In genomic region chr8:104592566-104592965, GRCm38 (mm10) we compare ENCODE assay signal across 11 mouse cellular contexts. TPM values are rescaled to one million over a fixed set of nuclear protein-coding genes. Genes with fewer than 3 reads are reported as not detected.
A peak's percentile ranks its signal among the peaks of the same experiment; 100 is the strongest.
DNase-seq lines count a peak whose midpoint lies in the region; ATAC-seq and TF ChIP-seq lines count a peak whose summit lies in the region.
"Had no signal": no experiment of that assay in that cellular context is flagged by ENCODE, and none has a peak within 500 bp of the region (broad histone marks: within the 10 kb centered on the region; RNA-seq: fewer than 3 reads in every experiment).

No protein-coding gene starts in this region.

- H3K9ac ChIP-seq in liver, adult 2 months (ENCODE audit: low read depth, low read length) = peak overlapping the region; percentile 75
- no peak overlapping the region for H3K9ac ChIP-seq in heart, postnatal 0 days (replicated peaks; ENCODE audit: low read depth, low read length)
- peak overlapping the region; percentile 77; the same call in 1 of the 2 replicates for H3K9ac ChIP-seq in liver, embryonic 12.5 days
- no peak overlapping the region for H3K9ac ChIP-seq in stomach, embryonic 15.5 days

- no peak for TF ChIP-seq CTCF in liver, adult 2 months (IDR thresholded peaks at IDR 0.05; ENCODE audit: low read depth, low read length)
- TF ChIP-seq CTCF in heart, postnatal 0 days (IDR thresholded peaks at IDR 0.05; ENCODE audit: low read depth) = no peak

- ATAC-seq in heart, postnatal 0 days (ENCODE audit: insufficient read depth, low read depth) = no peak
- ATAC-seq in liver, embryonic 12.5 days = no peak
- no peak for ATAC-seq in stomach, embryonic 15.5 days (ENCODE audit: insufficient read depth, low FRiP score, low read depth)
- ATAC-seq in monocyte, adult 5-6 weeks (replicated peaks; ENCODE audit: insufficient number of reproducible peaks, low FRiP score, low TSS enrichment, poor library complexity, severe bottlenecking) = no peak

- DNase-seq in liver, adult 2 months (ENCODE audit: extremely low read depth, low read depth, low spot score) = peak; percentile 57
- no peak for DNase-seq in liver
- DNase-seq in heart, postnatal 0 days (ENCODE audit: low spot score) = no peak
- DNase-seq in spleen, postnatal 36 days (ENCODE audit: low spot score in 2 of 2) = no peak
- DNase-seq: cerebellum, adult 8-10 months; gastrocnemius, postnatal 10 days; lung, adult 18-20 months; thymus, postnatal 14 days had no signal

- H3K27me3 ChIP-seq in liver, adult 2 months (ENCODE audit: control insufficient read depth, insufficient read depth, low read length) = no peaks in the 10 kb centered on the region
- H3K27me3 ChIP-seq in heart, postnatal 0 days (ENCODE audit: control insufficient read depth, insufficient read depth, low read length) = no peaks in the 10 kb centered on the region
- 0 out of 2 replicates have a peak, but pooled peaks cover 2% of the 10 kb centered on the region for H3K27me3 ChIP-seq in liver, embryonic 12.5 days (replicated peaks)
- H3K27me3 ChIP-seq in stomach, embryonic 15.5 days (replicated peaks) = no peaks in the 10 kb centered on the region

- H3K36me3 ChIP-seq in liver, adult 2 months (ENCODE audit: control insufficient read depth, insufficient read depth, low read length) = peaks cover 25% of the 10 kb centered on the region
- H3K36me3 ChIP-seq in heart, postnatal 0 days (replicated peaks; ENCODE audit: control insufficient read depth, insufficient read depth, low read length) = peaks cover 17% of the 10 kb centered on the region
- H3K36me3 ChIP-seq in liver, embryonic 12.5 days = peaks cover 29% of the 10 kb centered on the region
- H3K36me3 ChIP-seq in stomach, embryonic 15.5 days = peaks cover 12% of the 10 kb centered on the region

- H3K27ac ChIP-seq in liver, adult 2 months (replicated peaks; ENCODE audit: insufficient read depth, low read depth, low read length) = peak overlapping the region; percentile 97
- no peak overlapping the region for H3K27ac ChIP-seq in heart, postnatal 0 days (ENCODE audit: low read depth)
- H3K27ac ChIP-seq in liver, embryonic 12.5 days = no peak overlapping the region
- no peak overlapping the region for H3K27ac ChIP-seq in stomach, embryonic 15.5 days

- peaks cover 27% of the 10 kb centered on the region for H3K79me2 ChIP-seq in liver, adult 2 months (ENCODE audit: control insufficient read depth, insufficient read depth, low read length)

- no peaks in the 10 kb centered on the region for H3K9me3 ChIP-seq in heart, postnatal 0 days (replicated peaks; ENCODE audit: control insufficient read depth, low read length)
- H3K9me3 ChIP-seq in liver, embryonic 12.5 days (replicated peaks) = no peaks in the 10 kb centered on the region
- no peaks in the 10 kb centered on the region for H3K9me3 ChIP-seq in stomach, embryonic 15.5 days

- H3K4me1 ChIP-seq in liver, adult 2 months (ENCODE audit: control insufficient read depth, insufficient read depth, low read length) = peaks cover 37% of the 10 kb centered on the region
- peaks cover 6% of the 10 kb centered on the region for H3K4me1 ChIP-seq in heart, postnatal 0 days (ENCODE audit: control insufficient read depth, insufficient read depth)
- peaks cover 37% of the 10 kb centered on the region for H3K4me1 ChIP-seq in liver, embryonic 12.5 days
- 0 out of 2 replicates have a peak, but pooled peaks cover 10% of the 10 kb centered on the region for H3K4me1 ChIP-seq in stomach, embryonic 15.5 days

- no peak for TF ChIP-seq EP300 in heart, postnatal 0 days (IDR thresholded peaks at IDR 0.05; ENCODE audit: low read depth)

- H3K4me2 ChIP-seq in heart, postnatal 0 days (ENCODE audit: low read depth, low read length) = peak overlapping the region; percentile 87
- peak overlapping the region; percentile 86 for H3K4me2 ChIP-seq in liver, embryonic 12.5 days
- peak overlapping the region; percentile 71 for H3K4me2 ChIP-seq in stomach, embryonic 15.5 days

- 18% methylated on average over 6 of the region's 6 CpGs for WGBS in liver, adult 2 months
- 74% methylated on average over 6 of the region's 6 CpGs for WGBS in heart, postnatal 0 days
- 75% methylated on average over 6 of the region's 6 CpGs for WGBS in liver, embryonic 12.5 days (ENCODE audit: insufficient replicate concordance)
- 63% methylated on average over 6 of the region's 6 CpGs for WGBS in stomach, embryonic 15.5 days

- no peak for TF ChIP-seq POLR2A in liver, adult 2 months (IDR thresholded peaks at IDR 0.05; ENCODE audit: extremely low read depth, insufficient read depth, low read length)

- peak overlapping the region; percentile 76 for H3K4me3 ChIP-seq in liver, adult 2 months (ENCODE audit: insufficient read depth, low read depth, low read length)
- no peak overlapping the region for H3K4me3 ChIP-seq in heart, postnatal 0 days (ENCODE audit: low read depth, low read length)
- peak overlapping the region; percentile 70; the same call in 1 of the 2 replicates for H3K4me3 ChIP-seq in liver, embryonic 12.5 days
- peak overlapping the region; percentile 70; the same call in 1 of the 2 replicates for H3K4me3 ChIP-seq in stomach, embryonic 15.5 days (replicated peaks)

RNA-seq across cellular contexts. Expression of gene Pdp2, which starts 1.3 kb away (rescaled TPM):
- 16.4 and 20.0 TPM in 2 replicates for total RNA-seq in liver, adult 2 months (2014; rRNA removed)
- 9.6 and 11.9 TPM in 2 replicates for polyA plus RNA-seq in liver, adult 2 months (2012; rRNA removed)
- total RNA-seq in heart, postnatal 0 days (2014; rRNA removed; ENCODE audit: low replicate concordance) = 4.0 and 4.2 TPM in 2 replicates
- polyA plus RNA-seq in heart, postnatal 0 days (2015; fragmentation: Nextera tagmentation; extraction: Ambion mirVana) = 5.7 and 6.1 TPM in 2 replicates
- 5.8 and 6.0 TPM in 2 replicates for polyA plus RNA-seq in liver, embryonic 12.5 days (2016; fragmentation: Nextera tagmentation; extraction: Ambion mirVana)
- 11.8 and 13.4 TPM in 2 replicates for polyA plus RNA-seq in stomach, embryonic 15.5 days (2015; fragmentation: Nextera tagmentation; extraction: Ambion mirVana)
- 3.4 to 6.1 TPM (median 5.0 TPM) in 3 replicates for total RNA-seq in monocyte, adult 5-6 weeks (2017)

RNA-seq across cellular contexts. Expression of gene Cdh16, which starts 31.6 kb away (rescaled TPM):
- total RNA-seq in liver, adult 2 months (2014; rRNA removed) = 0.07 TPM in 1 of 2 replicates, not detected in the other
- polyA plus RNA-seq in liver, adult 2 months (2012; rRNA removed) = not detected in 2 replicates
- total RNA-seq in heart, postnatal 0 days (2014; rRNA removed; ENCODE audit: low replicate concordance) = 8.3 and 8.9 TPM in 2 replicates
- polyA plus RNA-seq in heart, postnatal 0 days (2015; fragmentation: Nextera tagmentation; extraction: Ambion mirVana) = 11.4 and 13.1 TPM in 2 replicates
- 0.21 and 0.36 TPM in 2 replicates for polyA plus RNA-seq in liver, embryonic 12.5 days (2016; fragmentation: Nextera tagmentation; extraction: Ambion mirVana)
- polyA plus RNA-seq in stomach, embryonic 15.5 days (2015; fragmentation: Nextera tagmentation; extraction: Ambion mirVana) = 0.92 and 2.7 TPM in 2 replicates
- total RNA-seq in monocyte, adult 5-6 weeks (2017) = not detected in 3 replicates

RNA-seq across cellular contexts. Expression of gene Rrad, which starts 38.6 kb away (rescaled TPM):
- 0.34 and 0.46 TPM in 2 replicates for total RNA-seq in liver, adult 2 months (2014; rRNA removed)
- polyA plus RNA-seq in liver, adult 2 months (2012; rRNA removed) = 0.23 and 0.50 TPM in 2 replicates
- total RNA-seq in heart, postnatal 0 days (2014; rRNA removed; ENCODE audit: low replicate concordance) = 197 and 317 TPM in 2 replicates
- 235 and 284 TPM in 2 replicates for polyA plus RNA-seq in heart, postnatal 0 days (2015; fragmentation: Nextera tagmentation; extraction: Ambion mirVana)
- polyA plus RNA-seq in liver, embryonic 12.5 days (2016; fragmentation: Nextera tagmentation; extraction: Ambion mirVana) = 0.79 and 1.2 TPM in 2 replicates
- 6.5 and 7.9 TPM in 2 replicates for polyA plus RNA-seq in stomach, embryonic 15.5 days (2015; fragmentation: Nextera tagmentation; extraction: Ambion mirVana)
- 12.6 to 19.0 TPM (median 14.8 TPM) in 3 replicates for total RNA-seq in monocyte, adult 5-6 weeks (2017)

RNA-seq across cellular contexts. Expression of gene Ciao2b, which starts 49.2 kb away (rescaled TPM):
- 18.7 and 18.9 TPM in 2 replicates for total RNA-seq in liver, adult 2 months (2014; rRNA removed)
- 20.4 and 24.2 TPM in 2 replicates for polyA plus RNA-seq in liver, adult 2 months (2012; rRNA removed)
- total RNA-seq in heart, postnatal 0 days (2014; rRNA removed; ENCODE audit: low replicate concordance) = 132 and 184 TPM in 2 replicates
- polyA plus RNA-seq in heart, postnatal 0 days (2015; fragmentation: Nextera tagmentation; extraction: Ambion mirVana) = 141 and 147 TPM in 2 replicates
- 71.8 and 74.7 TPM in 2 replicates for polyA plus RNA-seq in liver, embryonic 12.5 days (2016; fragmentation: Nextera tagmentation; extraction: Ambion mirVana)
- polyA plus RNA-seq in stomach, embryonic 15.5 days (2015; fragmentation: Nextera tagmentation; extraction: Ambion mirVana) = 93.3 and 95.5 TPM in 2 replicates
- 20.6 to 41.4 TPM (median 36.8 TPM) in 3 replicates for total RNA-seq in monocyte, adult 5-6 weeks (2017)

RNA-seq across cellular contexts. Expression of gene Car7, which starts 58.1 kb away (rescaled TPM):
- total RNA-seq in liver, adult 2 months (2014; rRNA removed) = 1.0 and 1.2 TPM in 2 replicates
- polyA plus RNA-seq in liver, adult 2 months (2012; rRNA removed) = 1.8 and 2.6 TPM in 2 replicates
- total RNA-seq in heart, postnatal 0 days (2014; rRNA removed; ENCODE audit: low replicate concordance) = 0.99 and 2.3 TPM in 2 replicates
- polyA plus RNA-seq in heart, postnatal 0 days (2015; fragmentation: Nextera tagmentation; extraction: Ambion mirVana) = 3.0 and 3.6 TPM in 2 replicates
- 2.2 and 2.3 TPM in 2 replicates for polyA plus RNA-seq in liver, embryonic 12.5 days (2016; fragmentation: Nextera tagmentation; extraction: Ambion mirVana)
- polyA plus RNA-seq in stomach, embryonic 15.5 days (2015; fragmentation: Nextera tagmentation; extraction: Ambion mirVana) = 1.0 TPM in 2 replicates
- 1.3 to 3.6 TPM (median 3.3 TPM) in 3 replicates for total RNA-seq in monocyte, adult 5-6 weeks (2017)

Comparison
In these comparisons a context has a peak if more than half of its experiments do, and no peak if none do; other contexts are left out.
1. H3K9ac ChIP-seq: peak in liver, adult 2 months (single experiment) and liver, embryonic 12.5 days (single experiment); none in heart, postnatal 0 days (single experiment) and stomach, embryonic 15.5 days (single experiment).
2. RNA of gene Rrad, which starts 38.6 kb away (polyA plus RNA-seq): 235 to 284 TPM in heart, postnatal 0 days; 6.5 to 7.9 TPM in stomach, embryonic 15.5 days, 0.79 to 1.2 TPM in liver, embryonic 12.5 days and 0.23 to 0.50 TPM in liver, adult 2 months; every median in the first group is over 10 times any median in the second.
3. Peak in every context shown above with its lines, with median percentiles within 50 percentile points of each other: H3K4me2 ChIP-seq.